Mouse (Mus musculus): ENCODE data around the gene Rsad2. TPM values are rescaled to one million over a fixed set of nuclear protein-coding genes. Genes with fewer than 3 reads are reported as not detected.

Rsad2 gene
- 52.5 and 62.2 TPM in 2 replicates for polyA plus RNA-seq (2015; fragmentation: Nextera tagmentation; extraction: Ambion mirVana)

DNA sequence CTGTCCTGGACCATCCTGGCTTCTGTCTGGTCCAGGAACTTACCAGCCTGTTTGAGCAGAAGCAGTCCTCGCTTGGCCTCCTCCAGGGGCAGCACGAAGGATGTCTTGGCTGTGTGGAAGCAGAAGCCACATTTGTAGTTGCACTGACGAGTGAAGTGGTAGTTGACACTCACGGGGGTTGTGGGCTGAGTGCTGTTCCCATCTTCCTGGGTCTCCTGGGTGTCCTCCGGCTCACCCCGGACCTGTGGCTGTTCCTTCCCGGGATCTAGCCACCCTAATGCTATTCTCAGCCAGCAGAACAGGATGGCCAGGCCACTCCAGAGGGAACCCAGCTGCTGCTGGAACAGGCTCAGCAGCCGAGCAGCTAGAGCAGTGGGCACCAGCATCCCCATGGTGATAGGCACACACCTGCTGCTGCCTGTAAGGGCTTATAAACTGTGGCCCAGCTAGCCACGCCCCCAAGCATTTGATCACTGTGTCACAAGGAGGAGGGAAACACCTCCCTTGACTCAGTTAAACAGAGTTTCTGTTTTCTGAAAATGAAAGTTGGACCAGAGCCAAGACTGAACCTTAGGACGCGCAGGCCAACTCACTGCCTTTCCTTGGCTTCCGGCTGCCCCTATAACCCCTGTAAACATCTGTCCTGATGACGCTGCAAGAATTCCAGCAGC lies at the start of gene Rsad2:
Rsad2 (minus strand) TSS at position 425 of the 671 bp plus-strand sequence.
- H3K27ac ChIP-seq (ENCODE audit: low read depth) = peak within 1 kb of the TSS; percentile 86

DNA sequence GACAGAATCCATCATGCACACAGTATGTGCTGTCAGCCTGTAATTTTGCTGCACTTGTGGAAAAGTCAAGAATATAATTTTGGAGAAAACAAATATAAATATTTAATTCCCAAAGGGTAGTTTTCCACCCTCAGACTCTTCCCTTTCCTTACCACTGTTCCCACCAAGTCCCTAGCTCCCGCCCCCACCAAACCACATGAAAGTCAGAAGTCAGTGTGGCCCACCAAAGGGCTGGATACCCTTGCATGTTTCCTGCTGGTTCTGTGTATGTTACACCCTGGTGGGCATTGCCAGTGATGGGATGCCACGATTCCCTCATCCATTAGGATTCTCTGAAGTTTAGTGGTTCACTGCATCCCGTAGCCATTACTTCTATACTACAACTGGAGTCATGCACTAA lies 44.8 kb upstream of the Rsad2 start:
- Histone ChIP-seq H3K4me1 (ENCODE audit: insufficient read depth) (no peaks in the 10 kb centered on the region), H3K27me3 (ENCODE audit: insufficient read depth, low read length) (no peaks in the 10 kb centered on the region), H3K4me2 (ENCODE audit: low read depth, low read length) (no peak overlapping the region), H3K36me3 (replicated peaks; ENCODE audit: insufficient read depth, low read length) (no peaks in the 10 kb centered on the region), H3K9ac (replicated peaks) (no peak overlapping the region), H3K27ac (ENCODE audit: low read depth) (no peak overlapping the region), H3K9me3 (ENCODE audit: low read length) (no peaks in the 10 kb centered on the region), H3K4me3 (ENCODE audit: low read depth, low read length) (no peak overlapping the region)
- TF ChIP-seq CTCF (IDR thresholded peaks at IDR 0.05; ENCODE audit: low read depth) (no peak), EP300 (IDR thresholded peaks at IDR 0.05; ENCODE audit: low read depth) (no peak)
- no peak for ATAC-seq
- DNase-seq = no peak
- WGBS (ENCODE audit: insufficient replicate concordance) = 76% methylated on average over 3 of the region's 3 CpGs

More for the DNA sequence above, at the start of gene Rsad2:
- 37% methylated on average over 13 of the region's 13 CpGs for WGBS (ENCODE audit: insufficient replicate concordance)
- peaks cover 34% of the 10 kb centered on the region for H3K4me1 ChIP-seq (ENCODE audit: insufficient read depth)
- TF ChIP-seq CTCF (IDR thresholded peaks at IDR 0.05; ENCODE audit: low read depth) (no peak), EP300 (IDR thresholded peaks at IDR 0.05; ENCODE audit: low read depth) (peak; percentile 68; the same call in 1 of the 2 replicates)
- peak within 1 kb of the TSS; percentile 57 for H3K4me3 ChIP-seq (ENCODE audit: low read depth, low read length)
- H3K27me3 ChIP-seq (ENCODE audit: insufficient read depth, low read length) = no peaks in the 10 kb centered on the region
- no peaks in the 10 kb centered on the region for H3K9me3 ChIP-seq (ENCODE audit: low read length)
- ATAC-seq = peak; percentile 94
- H3K4me2 ChIP-seq (ENCODE audit: low read depth, low read length) = peak within 1 kb of the TSS; percentile 72
- H3K36me3 ChIP-seq (replicated peaks; ENCODE audit: insufficient read depth, low read length) = peaks cover 22% of the 10 kb centered on the region
- peak; percentile 90 for DNase-seq
- H3K9ac ChIP-seq (replicated peaks) = peak within 1 kb of the TSS; percentile 73

DNA sequence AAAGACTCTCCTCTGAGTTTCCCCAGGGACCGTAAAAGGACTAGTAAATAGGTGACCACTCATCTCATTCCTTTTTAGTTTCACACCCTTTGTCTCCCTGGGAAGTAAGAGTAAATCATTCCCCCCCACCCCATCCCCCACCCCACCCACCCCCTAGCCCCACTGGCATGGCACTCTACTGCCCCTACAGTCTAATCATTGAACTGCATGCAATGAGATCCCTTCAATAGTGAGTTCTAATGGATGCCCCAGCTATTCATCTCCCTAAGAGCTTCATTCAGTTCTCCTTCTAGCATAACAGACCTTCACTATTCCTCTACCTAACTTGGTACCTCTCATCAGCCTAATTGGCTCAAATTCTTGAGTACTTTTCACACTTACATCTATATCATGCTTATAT lies 33.7 kb upstream of the Rsad2 start:
- H3K36me3 ChIP-seq (replicated peaks; ENCODE audit: insufficient read depth, low read length) = no peaks in the 10 kb centered on the region
- no peak for DNase-seq
- peaks cover 4% of the 10 kb centered on the region; the same call in 1 of the 2 replicates for H3K4me1 ChIP-seq (ENCODE audit: insufficient read depth)
- TF ChIP-seq EP300 (IDR thresholded peaks at IDR 0.05; ENCODE audit: low read depth) (no peak), CTCF (IDR thresholded peaks at IDR 0.05; ENCODE audit: low read depth) (peak; percentile 64)
- no peak overlapping the region for H3K4me2 ChIP-seq (ENCODE audit: low read depth, low read length)
- 85% methylated on average over 1 of the region's 1 CpGs for WGBS (ENCODE audit: insufficient replicate concordance)
- H3K9ac ChIP-seq (replicated peaks) = no peak overlapping the region
- H3K27ac ChIP-seq (ENCODE audit: low read depth) = no peak overlapping the region
- ATAC-seq = no peak
- H3K4me3 ChIP-seq (ENCODE audit: low read depth, low read length) = no peak overlapping the region
- no peaks in the 10 kb centered on the region for H3K27me3 ChIP-seq (ENCODE audit: insufficient read depth, low read length)
- H3K9me3 ChIP-seq (ENCODE audit: low read length) = no peaks in the 10 kb centered on the region

- Histone ChIP-seq H3K27me3 (ENCODE audit: insufficient read depth, low read length) (no peaks in the 10 kb centered on the region), H3K4me1 (ENCODE audit: insufficient read depth) (peaks cover 6% of the 10 kb centered on the region; the same call in 1 of the 2 replicates), H3K36me3 (replicated peaks; ENCODE audit: insufficient read depth, low read length) (no peaks in the 10 kb centered on the region), H3K4me2 (ENCODE audit: low read depth, low read length) (no peak overlapping the region), H3K4me3 (ENCODE audit: low read depth, low read length) (no peak overlapping the region), H3K27ac (ENCODE audit: low read depth) (no peak overlapping the region), H3K9ac (replicated peaks) (no peak overlapping the region), H3K9me3 (ENCODE audit: low read length) (no peaks in the 10 kb centered on the region)
- no peak for DNase-seq
- 79% methylated on average over 5 of the region's 5 CpGs for WGBS (ENCODE audit: insufficient replicate concordance)
- ATAC-seq = no peak
- TF ChIP-seq CTCF (IDR thresholded peaks at IDR 0.05; ENCODE audit: low read depth) (no peak), EP300 (IDR thresholded peaks at IDR 0.05; ENCODE audit: low read depth) (no peak)
Observed at GRCm38 (mm10) chr12:26488617-26489274, 32.5 kb upstream of the Rsad2 start.

- H3K9ac ChIP-seq (replicated peaks) = no peak overlapping the region
- H3K4me3 ChIP-seq (ENCODE audit: low read depth, low read length) = no peak overlapping the region
- peaks cover 6% of the 10 kb centered on the region; the same call in 1 of the 2 replicates for H3K4me1 ChIP-seq (ENCODE audit: insufficient read depth)
- no peak for DNase-seq
- 0 out of 2 replicates have a peak overlapping the region, but pooled peaks have one; percentile 5 for H3K4me2 ChIP-seq (ENCODE audit: low read depth, low read length)
- ATAC-seq = peak; percentile 43; the same call in 1 of the 2 replicates
- no peaks in the 10 kb centered on the region for H3K36me3 ChIP-seq (replicated peaks; ENCODE audit: insufficient read depth, low read length)
- no peak overlapping the region for H3K27ac ChIP-seq (ENCODE audit: low read depth)
- no peaks in the 10 kb centered on the region for H3K9me3 ChIP-seq (ENCODE audit: low read length)
- WGBS (ENCODE audit: insufficient replicate concordance) = 48% methylated on average over 14 of the region's 14 CpGs
- TF ChIP-seq EP300 (IDR thresholded peaks at IDR 0.05; ENCODE audit: low read depth) = no peak
- TF ChIP-seq CTCF (IDR thresholded peaks at IDR 0.05; ENCODE audit: low read depth) = peak; percentile 71
- no peaks in the 10 kb centered on the region for H3K27me3 ChIP-seq (ENCODE audit: insufficient read depth, low read length)
Observed at GRCm38 (mm10) chr12:26487874-26488616, 31.8 kb upstream of the Rsad2 start.

Data from liver, postnatal 0 days (tissue).